Mouse (Mus musculus) kidney, postnatal 0 days (tissue): ENCODE measurements around the gene Spaca7. TPM values are rescaled to one million over a fixed set of nuclear protein-coding genes. Genes with fewer than 3 reads are reported as not detected.
"Not testable (repeated sequence)": the region's sequence is repeated elsewhere in the genome, so short reads cannot be mapped to it uniquely, and the experiment has no call there.

Experiments
- ATAC-seq: fragments of 200-750 bp; cut with Nextera tagmentation; replicated peaks from 2 replicates; pipeline ENCODE4 v1.8.0; 2017; ENCODE audit warnings: low read depth, moderate number of reproducible peaks, moderate TSS enrichment, moderate library complexity; ENCODE audit not compliant: low FRiP score
- DNase-seq: peaks from one replicate; pipeline ENCODE4 v3.0.0-alpha.2; 2016; ENCODE audit warnings: low spot score
- H3K27ac ChIP-seq: fragments of 300-500 bp; sonication (generic); 2 replicates; pipeline ENCODE4 v1.5.1; 2014; ENCODE audit warnings: mild to moderate bottlenecking
- H3K27me3 ChIP-seq: fragments of 300-500 bp; sonication (generic); 2 replicates; pipeline ENCODE4 v1.6.1; 2014; ENCODE audit warnings: low read length, mixed read lengths; ENCODE audit not compliant: insufficient read depth
- H3K36me3 ChIP-seq: fragments of 300-500 bp; sonication (generic); 2 replicates; pipeline ENCODE4 v1.6.1; 2014; ENCODE audit warnings: low read length, mixed read lengths; ENCODE audit not compliant: insufficient read depth
- H3K4me1 ChIP-seq: fragments of 300-500 bp; sonication (generic); replicated peaks from 2 replicates; pipeline ENCODE4 v1.6.1; 2014; ENCODE audit warnings: antibody characterized with exemption, low read length, mixed read lengths; ENCODE audit not compliant: insufficient read depth
- H3K4me2 ChIP-seq: fragments of 300-500 bp; sonication (generic); 2 replicates; pipeline ENCODE4 v1.6.1; 2014; ENCODE audit warnings: mild to moderate bottlenecking, low read length, moderate library complexity, mixed read lengths
- H3K4me3 ChIP-seq: fragments of 300-500 bp; sonication (generic); replicated peaks from 2 replicates; pipeline ENCODE4 v1.5.1; 2014; ENCODE audit warnings: low read depth, low read length
- H3K9ac ChIP-seq: fragments of 300-500 bp; sonication (generic); 2 replicates; pipeline ENCODE4 v1.6.1; 2014; ENCODE audit warnings: low read depth, low read length
- H3K9me3 ChIP-seq: fragments of 300-500 bp; sonication (generic); replicated peaks from 2 replicates; pipeline ENCODE4 v1.6.1; 2016; ENCODE audit warnings: low read length, inconsistent platforms, mixed read lengths
- CTCF ChIP-seq: IDR thresholded peaks from 2 replicates; pipeline ENCODE4 v1.5.1; 2016; ENCODE audit warnings: antibody characterized with exemption, low read depth, mild to moderate bottlenecking, moderate library complexity
- WGBS: fragments of 180-500 bp; shearing (Covaris S2); extraction: QIAGEN DNeasy Blood & Tissue Kit; methylation state at CpG from one replicate; pipeline ENCODE4 v1.1.7; 2014; 5-methylcytosine and 5-hydroxymethylcytosine counted together
- polyA plus RNA-seq: library from polyadenylated mRNA; unstranded; fragments of >200 nt; fragmentation: Nextera tagmentation; extraction: Ambion mirVana; gene quantifications from 2 replicates; pipeline ENCODE4 v1.2.1, GENCODE M21; 2015

The Spaca7 gene
- polyA plus RNA-seq, 1 experiment from 2014 or later = 1.8 TPM

DNA sequence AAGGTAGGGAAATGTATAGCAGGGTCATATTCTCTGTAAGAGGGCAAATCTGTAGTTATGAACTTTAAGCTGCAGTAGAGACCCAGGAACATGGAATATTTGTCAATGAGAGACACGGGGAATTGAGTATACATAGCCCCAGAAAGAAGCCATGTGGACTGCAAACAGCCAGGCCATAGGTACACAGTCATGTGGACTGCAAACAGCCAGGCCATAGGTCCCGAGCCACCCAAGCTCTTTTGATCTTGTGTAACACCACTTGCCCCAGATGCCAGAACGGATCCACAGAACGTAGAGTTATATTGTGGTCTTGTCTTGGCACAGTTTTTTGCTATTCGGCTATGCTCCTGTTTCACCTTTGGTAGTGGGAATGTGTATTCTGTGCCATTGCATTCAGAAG, 11.0 kb downstream of the Spaca7 start:
- H3K27me3 ChIP-seq = no peaks in the 10 kb centered on the region
- no peak overlapping the region for H3K9ac ChIP-seq
- DNase-seq (no peak), ATAC-seq (no peak)
- H3K4me3 ChIP-seq = no peak overlapping the region
- no peaks in the 10 kb centered on the region for H3K36me3 ChIP-seq
- no peak for TF ChIP-seq CTCF
- H3K27ac ChIP-seq = no peak overlapping the region
- 81% methylated on average over 5 of the region's 5 CpGs for whole genome bisulfite sequencing
- H3K4me1 ChIP-seq = no peaks in the 10 kb centered on the region
- H3K4me2 ChIP-seq = no peak overlapping the region
- no peaks in the 10 kb centered on the region for H3K9me3 ChIP-seq

DNA sequence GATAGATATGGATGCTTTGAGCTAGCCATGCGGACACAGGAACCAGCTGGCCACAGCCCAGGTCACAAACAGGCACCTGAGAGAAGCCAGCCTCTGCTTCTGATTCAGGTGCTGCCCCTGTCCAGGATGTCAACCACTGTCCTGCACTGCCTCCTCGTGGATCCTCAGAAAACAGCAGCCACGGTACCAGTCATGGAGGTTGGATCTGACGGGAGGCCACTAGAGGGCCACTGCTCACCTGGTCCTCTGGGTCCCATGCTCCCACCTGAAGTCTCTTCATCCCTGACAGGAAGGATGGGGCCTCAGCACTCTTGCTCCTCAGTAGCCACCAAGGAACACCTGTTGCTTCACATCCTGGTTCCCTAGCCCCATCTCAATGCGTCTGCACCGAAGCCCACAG, 34.4 kb downstream of the Spaca7 start:
- H3K36me3 ChIP-seq = no peaks in the 10 kb centered on the region
- DNase-seq (peak; percentile 78), ATAC-seq (peak; percentile 77)
- H3K27me3 ChIP-seq = no peaks in the 10 kb centered on the region
- no peak overlapping the region for H3K9ac ChIP-seq
- no peaks in the 10 kb centered on the region for H3K4me1 ChIP-seq
- no peak overlapping the region for H3K27ac ChIP-seq
- TF ChIP-seq CTCF = peak; percentile 99
- no peak overlapping the region for H3K4me3 ChIP-seq
- no peaks in the 10 kb centered on the region for H3K9me3 ChIP-seq
- H3K4me2 ChIP-seq = no peak overlapping the region
- 21% methylated on average over 6 of the region's 6 CpGs for WGBS

DNA sequence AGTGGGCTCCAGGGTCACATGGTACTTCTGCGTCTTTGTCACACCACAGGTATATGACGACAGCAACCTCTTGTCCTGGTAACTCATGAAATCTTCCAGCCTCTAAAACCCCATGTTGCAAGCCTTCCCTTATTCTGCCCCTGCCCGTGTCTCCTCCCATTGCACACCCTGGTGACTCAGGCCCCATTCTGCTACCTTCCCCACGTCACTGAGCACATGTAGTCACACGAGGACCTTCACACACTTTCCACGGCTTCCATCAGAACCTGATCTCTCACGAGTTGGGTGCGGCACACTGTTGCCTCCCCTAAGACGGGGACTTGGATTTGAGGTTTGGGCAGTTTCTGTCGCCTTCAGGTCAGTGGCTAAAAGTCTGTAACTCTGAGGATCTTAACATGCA, 36.0 kb downstream of the Spaca7 start:
- Histone ChIP-seq H3K9ac (no peak overlapping the region), H3K27me3 (no peaks in the 10 kb centered on the region), H3K4me1 (no peaks in the 10 kb centered on the region), H3K27ac (no peak overlapping the region), H3K4me3 (no peak overlapping the region), H3K36me3 (0 out of 2 replicates have a peak, but pooled peaks cover 4% of the 10 kb centered on the region), H3K4me2 (no peak overlapping the region), H3K9me3 (no peaks in the 10 kb centered on the region)
- TF ChIP-seq CTCF = no peak
- no peak for DNase-seq
- WGBS = 70% methylated on average over 10 of the region's 10 CpGs
- ATAC-seq = no peak

DNA sequence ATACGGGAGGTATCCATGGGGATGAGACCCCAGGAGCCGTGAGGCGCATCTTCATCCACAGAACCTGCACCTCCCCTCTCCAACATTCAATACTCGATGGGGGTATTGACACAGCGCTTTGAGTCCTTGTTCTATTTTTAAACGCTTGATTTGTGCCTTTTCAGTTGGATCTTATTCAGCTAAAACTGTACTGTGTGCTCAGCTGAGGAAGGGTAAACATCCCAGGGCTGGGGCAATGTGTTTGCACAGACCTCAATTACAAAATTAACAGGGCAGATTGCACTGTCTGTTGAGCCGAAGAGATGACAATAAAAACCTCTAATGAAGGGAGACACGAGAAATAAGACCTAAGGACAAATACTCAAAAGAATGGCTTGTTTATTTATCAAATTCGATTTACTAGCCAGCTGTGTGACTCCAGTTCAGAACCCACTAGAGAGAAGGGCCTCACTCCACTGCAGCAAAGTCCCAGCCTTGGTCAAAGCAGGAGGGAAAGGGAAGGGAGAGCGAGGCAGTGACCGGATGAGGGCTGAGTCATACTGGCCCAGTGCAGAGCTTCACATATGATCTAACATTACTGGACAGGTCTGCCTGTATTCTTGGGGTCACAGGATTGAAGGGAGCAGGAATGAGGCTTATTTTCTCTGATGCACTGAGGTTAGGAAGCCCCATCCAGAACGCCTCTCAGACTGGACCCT, 37.1 kb downstream of the Spaca7 start:
- DNase-seq = peak; percentile 4
- 53% methylated on average over 12 of the region's 12 CpGs for WGBS
- no peaks in the 10 kb centered on the region for H3K9me3 ChIP-seq

DNA sequence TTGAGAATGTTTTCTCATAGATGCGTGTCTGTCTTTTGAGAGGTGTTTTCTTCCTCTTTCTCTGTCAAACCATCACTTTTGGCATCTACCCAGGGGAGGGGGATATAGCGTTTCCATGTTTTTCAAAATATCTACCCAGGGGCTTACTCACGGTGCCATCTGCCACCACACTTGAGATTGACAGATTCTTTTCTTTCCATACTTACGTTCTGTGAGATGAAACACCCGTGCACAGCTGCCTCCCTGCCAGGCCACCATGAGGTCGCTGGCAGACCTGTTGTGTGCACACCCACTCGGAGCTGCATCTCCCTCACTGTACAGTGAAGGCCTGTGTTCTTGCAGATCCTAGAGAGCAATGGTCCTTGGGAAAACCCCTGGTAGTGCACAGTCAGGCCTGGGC, 40.4 kb downstream of the Spaca7 start:
- H3K27ac ChIP-seq = no peak overlapping the region
- H3K9me3 ChIP-seq = no peaks in the 10 kb centered on the region
- H3K36me3 ChIP-seq = peaks cover 14% of the 10 kb centered on the region; the same call in 1 of the 2 replicates
- H3K9ac ChIP-seq = no peak overlapping the region
- 84% methylated on average over 7 of the region's 7 CpGs for WGBS
- H3K4me1 ChIP-seq = no peaks in the 10 kb centered on the region
- H3K4me3 ChIP-seq = no peak overlapping the region
- TF ChIP-seq CTCF = no peak
- no peak overlapping the region for H3K4me2 ChIP-seq
- no peaks in the 10 kb centered on the region for H3K27me3 ChIP-seq
- ATAC-seq (no peak), DNase-seq (no peak)

More for the DNA sequence above, 37.1 kb downstream of the Spaca7 start:
- H3K36me3 ChIP-seq = peaks cover 6% of the 10 kb centered on the region; the same call in 1 of the 2 replicates
- no peak overlapping the region for H3K4me2 ChIP-seq
- H3K4me3 ChIP-seq = no peak overlapping the region
- H3K27me3 ChIP-seq = no peaks in the 10 kb centered on the region
- H3K27ac ChIP-seq = no peak overlapping the region
- TF ChIP-seq CTCF = no peak
- H3K9ac ChIP-seq = no peak overlapping the region
- H3K4me1 ChIP-seq = no peaks in the 10 kb centered on the region
- no peak for ATAC-seq

DNA sequence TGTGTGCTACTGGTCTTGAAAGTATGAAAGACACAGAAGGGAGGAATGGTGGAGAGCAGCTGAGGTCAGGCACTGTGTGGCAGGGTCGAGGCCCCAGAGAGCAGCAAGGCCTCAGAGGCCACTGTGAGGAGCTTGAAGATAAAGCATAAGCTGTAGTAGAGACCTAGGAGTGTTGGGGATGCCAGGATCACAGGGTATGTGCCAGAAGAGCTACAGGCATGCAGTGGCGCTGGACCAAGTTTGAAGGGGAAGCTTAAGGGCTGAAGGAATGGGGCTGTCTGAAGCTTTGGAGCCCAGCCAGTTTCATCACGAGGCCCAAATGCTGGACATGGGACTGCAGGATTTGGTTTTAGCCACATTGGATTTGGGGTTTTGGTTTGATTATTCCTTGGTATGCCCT, 44.5 kb downstream of the Spaca7 start:
- not testable (repeated sequence) for ATAC-seq, H3K27me3 ChIP-seq, H3K4me2 ChIP-seq, H3K9ac ChIP-seq, H3K4me1 ChIP-seq, H3K27ac ChIP-seq, H3K9me3 ChIP-seq, H3K4me3 ChIP-seq, DNase-seq
- 82% methylated on average over 3 of the region's 3 CpGs for WGBS
- peaks cover 40% of the 10 kb centered on the region for H3K36me3 ChIP-seq
